Mouse (Mus musculus) gastrocnemius, postnatal 4 days (tissue): ENCODE measurements around the gene Gm28539. TPM values are rescaled to one million over a fixed set of nuclear protein-coding genes. Genes with fewer than 3 reads are reported as not detected.

Experiments
- DNase-seq, 2 experiments: peaks; one replicate each; pipeline ENCODE4 v3.0.0; 2021 to 2022; ENCODE audit warnings: low spot score in 2 of 2, mixed read lengths in 2 of 2
- long read RNA-seq, 2 experiments: library from polyadenylated mRNA; stranded (forward); transcript quantifications; one replicate each; pipeline ENCODE4 v2.0.0; 2021
- total RNA-seq, 2 experiments: library from RNA; stranded (reverse); gene quantifications; 2 replicates each; pipeline ENCODE4 v1.2.3; 2021

Gene Gm28539
- 1 to 10 TPM; 4.2 TPM for total RNA-seq
- long read RNA-seq, experiment 1, partial matches to known transcripts = 0 of 2 reads
- long read RNA-seq, experiment 1, other reads (novel, unspliced or antisense) = 2 of 2 reads
- long read RNA-seq, experiment 2, partial matches to known transcripts = 0 of 1 reads
- long read RNA-seq, experiment 2, other reads (novel, unspliced or antisense) = 1 of 1 reads

DNA sequence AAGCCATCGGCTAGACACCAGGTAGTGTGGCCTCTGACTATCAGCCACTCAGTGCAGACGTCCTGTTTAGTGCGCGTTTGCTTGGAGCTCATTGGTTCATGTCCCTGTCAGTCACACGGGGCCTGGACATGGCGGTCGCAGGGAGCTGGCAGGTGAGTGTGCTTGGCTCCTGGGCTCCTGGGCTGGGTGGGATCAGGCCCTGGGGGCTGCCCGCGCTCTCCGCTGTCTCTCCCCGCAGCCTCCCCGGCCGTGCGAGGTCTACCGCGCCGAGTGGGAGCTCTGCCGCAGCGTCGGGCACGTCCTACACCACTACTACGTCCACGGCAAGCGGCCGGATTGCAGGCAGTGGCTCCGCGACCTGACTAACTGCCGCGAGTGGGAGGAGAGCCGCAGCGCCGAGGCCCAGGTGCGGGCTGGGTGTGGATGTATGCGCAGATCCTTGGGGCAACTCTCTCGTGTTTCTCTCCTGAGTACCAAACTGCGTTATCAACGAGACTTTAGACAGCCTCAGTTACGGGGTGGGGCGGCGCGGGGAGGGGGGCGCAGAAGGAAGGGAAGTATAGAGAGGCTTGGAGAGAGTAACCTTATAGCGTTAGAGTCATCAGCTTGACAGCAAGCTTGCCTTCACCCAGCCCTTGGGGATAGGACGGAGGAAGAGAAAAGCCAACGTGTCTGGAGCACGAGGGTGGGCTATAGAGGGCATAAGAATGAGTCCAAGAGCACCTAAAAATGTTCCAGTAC lies at the start of gene Gm28539, which contains the start of gene 2510002D24Rik:
Gene Gm28539, plus strand, starts transcription at position 117 of the 741 bp plus-strand sequence.
Gene 2510002D24Rik, plus strand, starts transcription at position 111 of the 741 bp plus-strand sequence.
- DNase-seq = peak; percentile 74 to 92

GRCm38 (mm10) chr16:18786652-18787051 lies 49.7 kb upstream of the Gm28539 start:
- no peak for DNase-seq

GRCm38 (mm10) chr16:18788627-18789406 lies 47.6 kb upstream of the Gm28539 start:
- no peak for DNase-seq

DNA sequence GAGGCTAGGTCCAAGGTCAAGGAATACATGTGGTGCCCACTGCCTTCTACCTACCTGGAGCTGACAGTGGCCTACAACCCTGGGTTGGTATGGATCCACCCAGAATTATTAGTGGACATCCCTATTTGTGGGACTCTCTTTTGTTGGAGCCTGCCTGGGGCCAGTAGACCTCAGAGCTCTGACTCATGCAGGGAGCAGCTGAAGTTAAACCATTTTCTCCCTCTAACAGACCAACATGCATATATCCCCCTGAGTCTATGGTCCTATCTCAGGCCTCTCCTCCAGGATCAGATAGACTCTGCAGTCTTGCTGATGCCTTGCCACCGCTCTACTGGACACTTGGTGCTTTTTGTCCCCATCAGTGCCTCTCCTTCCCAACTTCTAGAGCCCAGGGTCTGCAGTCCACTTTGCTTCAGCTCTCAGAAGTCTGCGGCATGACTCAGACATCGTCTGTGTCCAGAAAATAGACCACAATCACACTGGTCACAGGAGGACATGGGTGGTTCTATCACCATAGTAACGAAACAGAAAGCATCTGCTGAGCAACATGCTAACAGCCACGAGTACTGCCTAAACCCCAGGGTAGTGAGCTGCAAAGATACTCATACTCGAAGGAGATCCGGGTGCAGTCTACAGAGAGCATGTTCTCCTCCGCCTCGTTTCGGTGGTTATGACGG lies 41.0 kb upstream of the Gm28539 start:
- no peak for DNase-seq

- DNase-seq = no peak
Observed at GRCm38 (mm10) chr16:18796645-18797044, 39.7 kb upstream of the Gm28539 start.

- DNase-seq = no peak
Observed at GRCm38 (mm10) chr16:18798151-18798550, 38.2 kb upstream of the Gm28539 start.

DNA sequence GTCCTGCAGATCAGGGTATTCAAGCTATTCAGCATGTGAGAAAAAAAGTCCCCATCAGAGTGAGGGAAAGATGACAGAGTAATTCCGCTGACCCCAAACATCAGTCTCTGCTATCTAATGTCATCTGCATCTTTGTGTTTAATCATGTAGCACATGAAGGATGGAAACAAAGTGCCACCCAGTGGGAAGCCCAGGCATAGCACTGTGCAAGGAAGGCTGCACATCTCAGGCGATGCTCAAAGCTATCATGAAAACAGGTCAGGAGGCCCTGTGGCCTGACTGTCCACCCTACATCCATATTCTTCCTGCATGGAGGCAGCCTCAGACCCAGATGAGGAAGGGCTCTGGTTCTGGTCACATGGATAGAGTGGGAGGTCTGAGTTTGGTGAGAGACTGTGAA lies 37.5 kb upstream of the Gm28539 start:
- DNase-seq = peak in 1 of 2 experiments; percentile 22

- DNase-seq = no peak
Observed at GRCm38 (mm10) chr16:18805746-18806145, 30.6 kb upstream of the Gm28539 start.

GRCm38 (mm10) chr16:18809001-18809400 lies 27.4 kb upstream of the Gm28539 start:
- no peak for DNase-seq

GRCm38 (mm10) chr16:18811032-18811431 lies 25.4 kb upstream of the Gm28539 start:
- DNase-seq = no peak

GRCm38 (mm10) chr16:18811468-18812384 lies 24.7 kb upstream of the Gm28539 start, which contains the start of the genes Ufd1 and Cdc45:
TSS of gene Ufd1 (plus strand) at chr16:18811779.
TSS of gene Cdc45 (minus strand) at chr16:18811987.
- peak; percentile 52 to 88 for DNase-seq

DNA sequence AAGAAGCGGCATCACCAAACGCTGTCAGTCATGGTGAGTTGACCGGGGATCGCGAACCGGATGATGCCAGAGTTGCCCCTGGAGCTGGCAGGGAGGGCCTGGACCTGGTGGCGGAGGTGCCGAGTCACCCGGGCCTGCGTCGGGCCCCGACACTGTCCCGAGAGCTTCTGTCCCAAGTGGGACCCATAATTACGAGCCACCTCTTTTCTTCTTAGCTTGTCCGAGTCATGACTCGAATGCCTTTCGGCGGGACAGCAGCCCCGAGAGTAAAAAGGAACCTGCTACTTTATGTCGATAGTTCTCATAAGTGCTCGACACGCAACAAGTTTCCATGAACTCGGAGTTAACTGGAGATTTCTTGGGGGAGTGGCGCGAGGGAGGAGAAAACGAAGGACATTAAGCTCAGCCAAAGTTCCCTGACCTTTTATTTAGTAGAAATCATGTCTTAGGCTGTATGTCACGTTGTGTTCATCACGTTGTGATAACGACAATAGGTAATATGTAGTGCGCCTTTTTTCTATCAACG lies 23.9 kb upstream of the Gm28539 start:
- no peak for DNase-seq

- no peak for DNase-seq
Observed at GRCm38 (mm10) chr16:18822356-18822755, 14.0 kb upstream of the Gm28539 start.

- DNase-seq = no peak
Observed at GRCm38 (mm10) chr16:18822925-18823324, 13.5 kb upstream of the Gm28539 start.

DNA sequence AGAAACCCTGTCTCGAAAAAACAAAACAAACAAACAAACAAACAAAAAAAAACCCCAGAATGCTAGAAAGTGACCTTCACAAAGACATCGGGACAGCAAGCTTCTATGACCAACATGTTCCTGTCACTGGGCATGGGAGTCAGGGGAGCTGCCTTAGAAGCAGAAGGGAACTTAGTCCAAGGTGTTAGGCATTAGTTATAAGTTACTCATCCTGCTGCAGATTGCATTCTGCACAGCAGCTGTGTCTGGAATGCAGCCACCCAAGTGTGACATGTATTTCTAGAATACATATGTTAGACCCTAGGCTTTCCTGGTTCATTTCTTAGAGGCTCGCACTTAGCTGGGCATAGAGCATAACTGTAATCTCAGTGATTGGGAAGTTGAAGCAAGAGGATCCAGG lies 7.8 kb upstream of the Gm28539 start:
- DNase-seq = no peak

DNA sequence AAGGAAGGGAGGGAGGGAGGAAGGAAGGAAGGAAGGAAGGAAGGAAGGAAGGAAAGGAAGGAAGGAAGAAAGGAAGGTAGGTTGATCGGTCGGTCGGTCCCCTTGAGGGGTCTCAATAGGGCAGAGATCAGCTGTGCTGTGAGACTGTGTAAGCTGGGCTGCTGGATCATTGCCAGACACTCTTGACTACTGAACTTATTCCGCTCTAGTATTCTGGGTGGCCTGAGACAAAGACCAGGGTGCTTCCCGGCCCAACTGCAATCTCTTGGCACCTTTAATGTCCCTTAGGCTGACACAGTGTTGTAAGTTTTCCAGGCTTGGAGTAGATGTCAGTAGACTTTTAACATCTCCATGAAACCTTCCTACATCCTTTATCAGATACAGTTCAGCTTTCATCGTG lies 7.3 kb upstream of the Gm28539 start:
- DNase-seq = no peak

DNA sequence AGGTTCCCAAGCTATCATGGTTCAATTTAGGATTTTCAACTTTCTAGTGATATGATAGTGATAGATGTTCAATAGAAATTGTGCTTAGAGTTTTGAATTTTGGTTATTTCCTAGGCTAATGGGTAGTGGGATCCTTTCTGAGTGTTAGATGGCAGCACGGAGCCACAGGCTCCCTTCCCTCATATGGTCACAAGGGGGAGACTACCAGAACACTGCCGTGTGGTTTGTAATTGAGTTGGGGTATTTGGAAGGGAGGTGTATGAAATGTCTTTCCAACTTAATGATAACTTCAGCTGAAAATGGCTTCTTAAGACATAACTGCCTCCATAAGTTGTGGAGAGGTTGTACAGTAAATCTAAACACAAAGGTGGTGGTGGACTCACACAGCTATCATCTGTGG lies 2.9 kb upstream of the Gm28539 start:
- no peak for DNase-seq

DNA sequence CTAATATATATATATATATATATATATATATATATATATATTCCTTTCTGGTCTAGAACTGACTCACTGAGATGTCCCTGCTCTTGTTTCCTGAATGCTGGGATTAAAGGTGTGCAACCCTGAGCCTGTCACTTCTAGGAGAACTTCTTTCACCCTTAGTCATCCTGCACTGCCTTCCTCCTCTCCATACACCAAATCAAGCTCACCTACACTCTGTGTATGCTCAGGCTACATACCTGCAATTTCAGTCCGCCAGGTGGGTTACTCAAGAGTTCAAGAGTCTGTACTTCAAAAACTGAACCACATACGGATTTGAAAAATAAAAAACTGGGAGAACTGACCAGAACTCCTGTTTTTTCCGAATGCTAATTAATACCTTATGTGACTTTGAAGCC lies 314 bp upstream of the Gm28539 start:
- DNase-seq = no peak

DNA sequence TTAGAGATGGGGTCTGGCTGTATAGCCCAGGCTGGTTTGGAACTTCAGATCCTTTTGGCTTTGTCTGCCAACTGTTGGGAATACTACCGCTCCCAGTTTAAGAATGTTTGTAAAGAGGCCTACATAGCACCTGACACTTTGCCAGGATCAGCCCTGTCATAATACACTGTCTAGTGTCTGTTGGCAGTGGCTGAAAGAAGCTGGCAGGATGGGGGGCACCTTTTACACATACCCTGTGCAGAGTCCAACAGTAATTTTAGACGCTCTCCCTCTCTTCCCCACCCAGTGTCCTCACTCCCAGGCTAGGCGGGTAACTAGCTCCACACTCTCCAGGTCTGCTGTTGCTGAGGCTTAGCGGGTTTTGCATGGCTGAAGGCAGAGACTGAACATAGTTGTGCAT lies 2.0 kb downstream of the Gm28539 start:
- no peak for DNase-seq

DNA sequence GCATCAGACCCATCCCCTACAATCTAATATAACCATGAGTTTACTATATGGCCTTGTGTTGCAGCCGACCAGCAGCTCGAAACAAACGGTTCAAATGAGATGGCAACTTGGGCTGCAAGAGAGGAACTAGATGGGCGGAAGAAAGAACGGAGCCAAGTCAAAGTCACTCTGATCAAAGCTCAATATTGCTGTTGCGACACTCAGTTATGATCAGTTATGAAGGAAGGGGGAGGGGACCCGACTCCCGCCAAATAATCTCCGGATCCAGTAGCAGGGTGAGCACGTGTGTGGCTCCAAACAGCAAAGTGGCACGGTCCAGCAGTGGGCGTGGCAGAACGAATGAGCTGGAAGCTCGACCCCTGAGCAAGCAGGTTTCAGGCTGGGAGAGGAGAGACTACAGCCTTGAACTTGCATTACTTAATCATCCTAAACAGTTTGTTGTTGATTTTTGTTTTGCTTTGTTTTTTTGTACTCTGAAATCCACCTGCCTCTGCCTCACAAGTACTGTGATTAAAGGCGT lies 10.0 kb downstream of the Gm28539 start:
- no peak for DNase-seq
